Mouse (Mus musculus) kidney, embryonic 15.5 days (tissue): ENCODE measurements at regions not wholly inside any gene's neighbourhood (a gene's known extent, or its start where the extent isn't known, plus 50 kb on each side); places are given as distances from the start of the nearest gene placed in this dataset.
A peak's percentile ranks its signal among the peaks of the same experiment; 100 is the strongest.

ENCODE experiments used
- ATAC-seq: fragments of 200-750 bp; cut with Nextera tagmentation; replicated peaks from 2 replicates; pipeline ENCODE4 v1.8.0; 2017; ENCODE audit warnings: moderate TSS enrichment; ENCODE audit not compliant: low FRiP score
- H3K27ac ChIP-seq: fragments of 300-500 bp; sonication (generic); 2 replicates; pipeline ENCODE4 v1.5.1; 2015; ENCODE audit warnings: mild to moderate bottlenecking, inconsistent platforms
- H3K27me3 ChIP-seq: fragments of 300-500 bp; sonication (generic); 2 replicates; pipeline ENCODE4 v1.6.1; 2015; ENCODE audit warnings: inconsistent platforms
- H3K36me3 ChIP-seq: fragments of 300-500 bp; sonication (generic); 2 replicates; pipeline ENCODE4 v1.6.1; 2015; ENCODE audit warnings: inconsistent platforms
- H3K4me1 ChIP-seq: fragments of 300-500 bp; sonication (generic); 2 replicates; pipeline ENCODE4 v1.6.1; 2015; ENCODE audit warnings: inconsistent platforms
- H3K4me2 ChIP-seq: fragments of 300-500 bp; sonication (generic); 2 replicates; pipeline ENCODE4 v1.6.1; 2015; ENCODE audit warnings: moderate library complexity, mild to moderate bottlenecking, inconsistent platforms
- H3K4me3 ChIP-seq: fragments of 300-500 bp; sonication (generic); replicated peaks from 2 replicates; pipeline ENCODE4 v1.5.1; 2015; ENCODE audit warnings: mild to moderate bottlenecking, inconsistent platforms
- H3K9ac ChIP-seq: fragments of 300-500 bp; sonication (generic); 2 replicates; pipeline ENCODE4 v1.6.1; 2015; ENCODE audit warnings: mild to moderate bottlenecking, inconsistent platforms
- H3K9me3 ChIP-seq: fragments of 300-500 bp; sonication (generic); replicated peaks from 2 replicates; pipeline ENCODE4 v1.6.1; 2016; ENCODE audit warnings: inconsistent platforms
- whole genome bisulfite sequencing: fragments of 180-500 bp; shearing (Covaris S2); methylation state at CpG from one replicate; pipeline ENCODE4 v1.1.7; 2015; ENCODE audit warnings: mixed read lengths; 5-methylcytosine and 5-hydroxymethylcytosine counted together

DNA sequence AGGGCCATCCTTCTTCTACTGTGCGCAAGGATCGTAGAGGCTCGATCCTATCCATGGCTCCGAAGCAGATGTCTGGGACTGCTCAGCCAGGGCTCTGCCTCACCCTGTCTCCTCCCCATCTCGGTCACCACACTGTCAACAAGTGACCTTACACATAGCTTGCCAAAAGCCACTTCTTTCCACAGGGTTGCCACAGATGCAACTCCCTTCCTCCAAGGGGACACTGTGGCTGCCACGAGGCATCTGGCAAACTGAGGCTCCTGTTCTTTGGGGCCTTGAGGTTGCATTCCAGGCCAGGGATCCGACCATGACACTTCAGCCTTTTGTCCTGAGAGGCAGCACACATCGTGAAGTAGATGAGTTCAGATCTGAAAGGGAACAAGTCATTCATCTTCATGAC, 112.5 kb upstream of the Irf2bp2 start:
- Histone ChIP-seq H3K4me3 (no peak overlapping the region), H3K27me3 (no peaks in the 10 kb centered on the region), H3K36me3 (no peaks in the 10 kb centered on the region), H3K27ac (no peak overlapping the region), H3K9ac (no peak overlapping the region), H3K4me1 (peaks cover 9% of the 10 kb centered on the region), H3K9me3 (no peaks in the 10 kb centered on the region), H3K4me2 (no peak overlapping the region)
- no peak for ATAC-seq
- 84% methylated on average over 8 of the region's 8 CpGs for WGBS

DNA sequence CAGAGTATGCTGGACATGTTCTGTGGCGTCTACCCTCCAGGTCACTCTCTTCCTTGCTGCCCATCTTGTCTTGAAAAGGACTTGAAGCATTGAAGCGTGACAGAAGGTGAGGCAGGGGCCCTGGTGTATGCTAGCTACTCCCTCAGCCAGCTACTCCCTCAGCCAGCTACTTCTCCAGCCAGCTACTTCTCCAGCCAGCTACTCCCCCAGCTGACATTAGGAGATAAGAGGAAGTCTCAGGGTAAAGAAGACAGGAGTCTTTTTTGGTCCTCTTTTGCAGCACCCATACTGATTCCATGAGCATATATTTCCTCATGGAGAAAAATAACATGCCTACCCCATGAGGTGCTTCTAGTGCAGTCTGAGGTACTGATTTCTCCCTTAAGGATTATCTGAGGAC, 111.6 kb upstream of the Irf2bp2 start:
- Histone ChIP-seq H3K36me3 (no peaks in the 10 kb centered on the region), H3K4me1 (peaks cover 14% of the 10 kb centered on the region), H3K27ac (no peak overlapping the region), H3K4me2 (no peak overlapping the region), H3K4me3 (no peak overlapping the region), H3K9me3 (no peaks in the 10 kb centered on the region), H3K27me3 (no peaks in the 10 kb centered on the region), H3K9ac (no peak overlapping the region)
- WGBS = 74% methylated on average over 2 of the region's 2 CpGs
- no peak for ATAC-seq

DNA sequence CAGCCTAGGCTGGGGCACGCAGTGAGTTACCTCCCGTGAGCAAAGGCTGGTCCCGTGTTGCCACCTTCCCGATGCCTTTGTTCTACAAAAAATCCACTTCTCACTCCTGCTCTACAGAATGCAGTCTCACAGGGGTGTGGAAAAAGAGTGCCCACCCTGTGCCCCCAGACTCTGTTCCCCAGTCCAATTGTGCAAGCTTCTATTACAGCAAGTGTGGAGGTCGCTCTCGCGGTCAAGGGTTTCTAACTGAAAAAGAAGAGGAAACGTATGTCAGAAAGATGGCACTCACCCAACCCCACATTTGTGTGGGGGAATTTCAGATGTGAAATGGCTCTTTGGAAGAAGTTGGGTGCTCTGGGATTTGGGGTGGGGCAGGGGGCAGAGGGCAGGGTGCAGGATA, 110.9 kb upstream of the Irf2bp2 start:
- no peaks in the 10 kb centered on the region for H3K9me3 ChIP-seq
- H3K27me3 ChIP-seq = no peaks in the 10 kb centered on the region
- ATAC-seq = no peak
- H3K27ac ChIP-seq = no peak overlapping the region
- peaks cover 20% of the 10 kb centered on the region for H3K4me1 ChIP-seq
- H3K36me3 ChIP-seq = no peaks in the 10 kb centered on the region
- H3K4me3 ChIP-seq = no peak overlapping the region
- 87% methylated on average over 8 of the region's 8 CpGs for WGBS
- H3K9ac ChIP-seq = no peak overlapping the region
- H3K4me2 ChIP-seq = no peak overlapping the region

GRCm38 (mm10) chr8:126703546-126703945, 109.8 kb upstream of the Irf2bp2 start:
- Histone ChIP-seq H3K27me3 (no peaks in the 10 kb centered on the region), H3K4me3 (no peak overlapping the region), H3K9me3 (no peaks in the 10 kb centered on the region), H3K4me1 (peaks cover 29% of the 10 kb centered on the region), H3K9ac (no peak overlapping the region), H3K27ac (no peak overlapping the region), H3K36me3 (no peaks in the 10 kb centered on the region), H3K4me2 (no peak overlapping the region)
- no peak for ATAC-seq
- 71% methylated on average over 5 of the region's 5 CpGs for WGBS

- ATAC-seq = no peak
- Histone ChIP-seq H3K4me1 (peaks cover 41% of the 10 kb centered on the region), H3K4me3 (no peak overlapping the region), H3K9ac (no peak overlapping the region), H3K9me3 (no peaks in the 10 kb centered on the region), H3K27me3 (no peaks in the 10 kb centered on the region), H3K4me2 (no peak overlapping the region), H3K27ac (0 out of 2 replicates have a peak overlapping the region, but pooled peaks have one; percentile 0), H3K36me3 (no peaks in the 10 kb centered on the region)
- 88% methylated on average over 6 of the region's 6 CpGs for WGBS
These were observed 108.5 kb upstream of the Irf2bp2 start for GRCm38 (mm10) chr8:126702294-126702693.

GRCm38 (mm10) chr8:126699389-126699775, 105.6 kb upstream of the Irf2bp2 start:
- no peak overlapping the region for H3K9ac ChIP-seq

DNA sequence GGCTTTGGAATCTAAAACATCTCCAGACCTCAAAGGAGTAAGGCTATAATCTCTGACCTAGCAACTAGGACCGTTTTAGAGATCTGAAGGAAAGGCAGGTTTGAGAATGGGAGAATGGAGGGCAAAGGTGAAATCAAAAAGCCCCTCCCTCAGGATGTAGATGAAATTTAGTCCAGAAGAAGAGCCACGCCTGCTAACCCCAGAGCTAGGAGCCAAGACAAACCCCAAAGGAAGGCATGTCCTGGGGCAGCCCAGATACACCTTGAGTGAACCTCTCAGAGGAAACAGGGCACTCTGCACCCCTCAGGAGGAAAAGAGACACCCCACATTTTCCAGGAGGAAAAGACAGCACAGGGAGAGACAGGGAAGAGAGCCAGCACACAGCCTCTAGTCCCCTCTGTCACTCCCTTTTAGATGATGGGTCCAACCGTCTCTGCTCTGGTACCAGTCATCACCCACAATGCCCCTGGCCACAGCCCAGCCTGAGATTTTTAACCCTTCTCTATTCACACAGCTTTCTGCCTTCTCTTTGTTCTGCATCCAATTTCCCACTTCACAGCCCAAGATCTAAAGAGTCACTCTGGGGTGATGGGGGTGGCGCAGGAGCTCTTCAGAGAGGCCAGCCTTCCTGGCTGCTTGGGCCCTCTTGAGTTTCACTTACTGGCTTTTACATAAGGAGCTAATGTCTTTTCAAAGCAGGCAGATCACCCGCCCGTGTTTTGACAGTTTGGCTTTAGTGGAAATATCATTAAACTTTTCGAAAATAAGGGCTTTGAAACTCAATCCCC, 105.0 kb upstream of the Irf2bp2 start:
- peak; percentile 88 for ATAC-seq
- Histone ChIP-seq H3K9ac (0 out of 2 replicates have a peak overlapping the region, but pooled peaks have one; percentile 14), H3K9me3 (no peaks in the 10 kb centered on the region), H3K4me2 (peak overlapping the region; percentile 45), H3K4me1 (peaks cover 40% of the 10 kb centered on the region), H3K36me3 (no peaks in the 10 kb centered on the region), H3K27me3 (no peaks in the 10 kb centered on the region), H3K27ac (peak overlapping the region; percentile 96), H3K4me3 (no peak overlapping the region)
- 9% methylated on average over 7 of the region's 7 CpGs for WGBS

More at GRCm38 (mm10) chr8:126699389-126699775, 105.6 kb upstream of the Irf2bp2 start:
- Histone ChIP-seq H3K4me2 (no peak overlapping the region), H3K4me3 (no peak overlapping the region), H3K4me1 (peaks cover 39% of the 10 kb centered on the region), H3K27me3 (no peaks in the 10 kb centered on the region), H3K36me3 (no peaks in the 10 kb centered on the region), H3K9me3 (no peaks in the 10 kb centered on the region), H3K27ac (peak overlapping the region; percentile 96)
- WGBS = 7% methylated on average over 6 of the region's 6 CpGs
- peak; percentile 55 for ATAC-seq

- H3K4me3 ChIP-seq = no peak overlapping the region
- WGBS = 83% methylated on average over 7 of the region's 7 CpGs
- no peaks in the 10 kb centered on the region for H3K36me3 ChIP-seq
- H3K9me3 ChIP-seq = no peaks in the 10 kb centered on the region
- H3K27ac ChIP-seq = no peak overlapping the region
- no peak overlapping the region for H3K4me2 ChIP-seq
- no peak overlapping the region for H3K9ac ChIP-seq
- peaks cover 40% of the 10 kb centered on the region for H3K4me1 ChIP-seq
- H3K27me3 ChIP-seq = no peaks in the 10 kb centered on the region
- no peak for ATAC-seq
These were observed 102.7 kb upstream of the Irf2bp2 start for GRCm38 (mm10) chr8:126696346-126697010.

- Histone ChIP-seq H3K4me3 (no peak overlapping the region), H3K9ac (no peak overlapping the region), H3K36me3 (no peaks in the 10 kb centered on the region), H3K27me3 (no peaks in the 10 kb centered on the region), H3K27ac (no peak overlapping the region), H3K9me3 (no peaks in the 10 kb centered on the region), H3K4me1 (peaks cover 27% of the 10 kb centered on the region), H3K4me2 (no peak overlapping the region)
- ATAC-seq = no peak
- WGBS = 63% methylated on average over 7 of the region's 7 CpGs
These were observed 100.6 kb upstream of the Irf2bp2 start for GRCm38 (mm10) chr8:126694370-126694769.

DNA sequence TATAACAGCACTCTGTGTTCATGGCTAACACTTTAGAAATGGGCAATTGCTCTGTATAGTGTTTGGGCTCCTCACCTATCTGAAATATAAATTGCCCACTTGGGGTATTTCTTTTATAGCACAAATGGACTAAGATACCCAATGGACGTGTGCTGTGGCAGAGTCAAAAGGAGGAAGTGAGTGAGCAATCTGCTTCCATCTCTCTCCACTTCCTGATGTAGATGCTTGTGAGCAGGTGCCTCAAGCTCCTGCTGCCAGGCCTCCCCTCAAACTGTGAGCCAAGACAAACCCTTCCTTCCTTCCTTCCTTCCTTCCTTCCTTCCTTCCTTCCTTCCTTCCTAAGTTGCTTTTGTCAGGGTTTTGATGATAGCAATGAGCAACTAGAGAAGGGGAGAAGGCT, 99.9 kb upstream of the Irf2bp2 start:
- Histone ChIP-seq H3K9ac (no peak overlapping the region), H3K4me3 (no peak overlapping the region), H3K4me2 (no peak overlapping the region), H3K27ac (no peak overlapping the region), H3K36me3 (no peaks in the 10 kb centered on the region), H3K4me1 (peaks cover 22% of the 10 kb centered on the region), H3K27me3 (no peaks in the 10 kb centered on the region), H3K9me3 (no peaks in the 10 kb centered on the region)
- no peak for ATAC-seq
- 85% methylated on average over 1 of the region's 1 CpGs for WGBS

- no peak for ATAC-seq
- Histone ChIP-seq H3K4me3 (no peak overlapping the region), H3K36me3 (no peaks in the 10 kb centered on the region), H3K4me1 (peaks cover 22% of the 10 kb centered on the region), H3K4me2 (no peak overlapping the region), H3K9me3 (no peaks in the 10 kb centered on the region), H3K27me3 (no peaks in the 10 kb centered on the region), H3K9ac (no peak overlapping the region), H3K27ac (no peak overlapping the region)
- 80% methylated on average over 3 of the region's 3 CpGs for WGBS
These were observed 98.9 kb upstream of the Irf2bp2 start for GRCm38 (mm10) chr8:126692711-126693110.

DNA sequence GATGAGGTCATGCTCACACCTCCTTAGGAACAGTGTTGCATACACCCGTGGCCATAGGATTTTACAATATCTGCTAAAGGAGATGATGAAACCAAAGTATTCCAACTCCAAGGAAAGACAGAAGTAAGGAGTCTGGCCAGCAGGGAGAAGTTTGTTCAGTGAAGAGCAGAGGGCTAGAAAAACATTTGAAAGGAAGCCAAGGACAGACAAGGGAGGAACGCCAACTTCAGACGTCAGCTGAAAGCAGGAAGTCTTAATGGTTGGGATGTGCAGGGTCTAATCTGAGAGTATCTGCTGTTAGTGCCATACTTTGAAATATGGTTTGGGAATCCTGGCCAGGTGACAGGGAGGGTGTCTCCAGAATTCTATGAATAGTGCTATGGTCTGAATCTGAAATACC, 98.5 kb upstream of the Irf2bp2 start:
- no peak overlapping the region for H3K9ac ChIP-seq
- H3K27me3 ChIP-seq = no peaks in the 10 kb centered on the region
- no peak overlapping the region for H3K4me3 ChIP-seq
- H3K27ac ChIP-seq = no peak overlapping the region
- H3K4me2 ChIP-seq = no peak overlapping the region
- H3K9me3 ChIP-seq = no peaks in the 10 kb centered on the region
- WGBS = 44% methylated on average over 3 of the region's 3 CpGs
- no peak for ATAC-seq
- no peaks in the 10 kb centered on the region for H3K36me3 ChIP-seq
- H3K4me1 ChIP-seq = peaks cover 20% of the 10 kb centered on the region
